Mouse (Mus musculus) testis, adult 2 months (tissue): ENCODE results near the gene Fam189b. TPM values are rescaled to one million over a fixed set of nuclear protein-coding genes. Genes with fewer than 3 reads are reported as not detected.
A peak's percentile ranks its signal among the peaks of the same experiment; 100 is the strongest.

Experiments used
- H3K27ac ChIP-seq: fragments of 200-500 bp; 2 replicates; pipeline ENCODE4 v1.5.1; 2012; ENCODE audit warnings: low read depth, low read length; ENCODE audit not compliant: control insufficient read depth, insufficient read depth
- H3K27me3 ChIP-seq: fragments of 200-500 bp; 2 replicates; pipeline ENCODE4 v1.6.1; 2012; ENCODE audit warnings: mild to moderate bottlenecking, low read length, moderate library complexity; ENCODE audit not compliant: control insufficient read depth, insufficient read depth
- H3K36me3 ChIP-seq: fragments of 200-500 bp; 2 replicates; pipeline ENCODE4 v1.6.1; 2012; ENCODE audit warnings: mild to moderate bottlenecking, low read length; ENCODE audit not compliant: control insufficient read depth, insufficient read depth
- H3K4me1 ChIP-seq: fragments of 200-500 bp; 2 replicates; pipeline ENCODE4 v1.6.1; 2012; ENCODE audit warnings: low read length; ENCODE audit not compliant: control insufficient read depth, insufficient read depth
- H3K4me3 ChIP-seq: fragments of 200-500 bp; 2 replicates; pipeline ENCODE4 v1.5.1; 2012; ENCODE audit warnings: low read depth, mild to moderate bottlenecking, low read length, moderate library complexity, mixed read lengths; ENCODE audit not compliant: control insufficient read depth
- CTCF ChIP-seq: fragments of 200-500 bp; IDR thresholded peaks from 2 replicates; pipeline ENCODE4 v1.5.1; 2012; ENCODE audit warnings: low read depth, mild to moderate bottlenecking, inconsistent platforms, low read length, moderate library complexity; ENCODE audit not compliant: control insufficient read depth, insufficient read depth, insufficient replicate concordance
- POLR2A ChIP-seq: fragments of 200-500 bp; IDR thresholded peaks from 2 replicates; pipeline ENCODE4 v1.6.1; 2012; ENCODE audit warnings: low read depth, mild to moderate bottlenecking, inconsistent platforms, low read length, moderate library complexity; ENCODE audit not compliant: control insufficient read depth
- polyA plus RNA-seq: library from polyadenylated mRNA; depleted of rRNA; stranded (reverse); fragments of >200 nt; gene quantifications from 2 replicates; pipeline ENCODE4 v1.2.3, GENCODE M21; 2012

The Fam189b gene
- polyA plus RNA-seq, 1 experiment, result 5.7 TPM

GRCm38 (mm10) chr3:89227307-89228179 is 44.6 kb downstream of the Fam189b start:
- H3K27me3 ChIP-seq, result no peaks in the 10 kb centered on the region
- H3K36me3 ChIP-seq, result no peaks in the 10 kb centered on the region; the same call in 1 of the 2 replicates
- 0 out of 2 replicates have a peak, but pooled peaks have one; percentile 52 for TF ChIP-seq POLR2A
- TF ChIP-seq CTCF, result no peak
- H3K4me3 ChIP-seq, result peak overlapping the region; percentile 89
- peak overlapping the region; percentile 76 for H3K27ac ChIP-seq
- peaks cover 20% of the 10 kb centered on the region for H3K4me1 ChIP-seq

- TF ChIP-seq POLR2A (peak; percentile 56; the same call in 1 of the 2 replicates), CTCF (peak; percentile 98)
- Histone ChIP-seq H3K4me3 (peak overlapping the region; percentile 89), H3K27ac (peak overlapping the region; percentile 76), H3K36me3 (no peaks in the 10 kb centered on the region), H3K4me1 (peaks cover 20% of the 10 kb centered on the region), H3K27me3 (no peaks in the 10 kb centered on the region)
Observed at GRCm38 (mm10) chr3:89228180-89228549, 45.2 kb downstream of the Fam189b start.

- Histone ChIP-seq H3K27me3 (no peaks in the 10 kb centered on the region), H3K27ac (peak within 1 kb of the TSS; percentile 76), H3K4me1 (peaks cover 20% of the 10 kb centered on the region), H3K4me3 (peak within 1 kb of the TSS; percentile 89), H3K36me3 (no peaks in the 10 kb centered on the region)
- no peak for TF ChIP-seq POLR2A
- TF ChIP-seq CTCF, result no peak
Observed at GRCm38 (mm10) chr3:89228836-89229235, 45.9 kb downstream of the Fam189b start, which contains the start of gene Muc1. TSS of gene Muc1 (plus strand) at chr3:89229057.

GRCm38 (mm10) chr3:89229276-89229675 is 46.3 kb downstream of the Fam189b start:
- H3K27me3 ChIP-seq, result no peaks in the 10 kb centered on the region
- TF ChIP-seq CTCF (no peak), POLR2A (no peak)

GRCm38 (mm10) chr3:89230561-89230960 is 47.6 kb downstream of the Fam189b start:
- no peak for TF ChIP-seq POLR2A
- no peak for TF ChIP-seq CTCF
- Histone ChIP-seq H3K36me3 (no peaks in the 10 kb centered on the region), H3K27me3 (no peaks in the 10 kb centered on the region), H3K4me1 (peaks cover 17% of the 10 kb centered on the region), H3K4me3 (no peak overlapping the region), H3K27ac (no peak overlapping the region)

More at GRCm38 (mm10) chr3:89229276-89229675, 46.3 kb downstream of the Fam189b start:
- H3K27ac ChIP-seq, result no peak overlapping the region
- peak overlapping the region; percentile 89 for H3K4me3 ChIP-seq
- peaks cover 20% of the 10 kb centered on the region for H3K4me1 ChIP-seq
- H3K36me3 ChIP-seq, result no peaks in the 10 kb centered on the region

- no peaks in the 10 kb centered on the region for H3K36me3 ChIP-seq
- no peaks in the 10 kb centered on the region for H3K27me3 ChIP-seq
- H3K4me1 ChIP-seq, result peaks cover 15% of the 10 kb centered on the region
- H3K27ac ChIP-seq, result no peak overlapping the region
- no peak overlapping the region for H3K4me3 ChIP-seq
- TF ChIP-seq CTCF, result no peak
- TF ChIP-seq POLR2A, result no peak
Observed at GRCm38 (mm10) chr3:89231345-89231744, 48.4 kb downstream of the Fam189b start.

- H3K4me3 ChIP-seq, result no peak overlapping the region
- peaks cover 12% of the 10 kb centered on the region for H3K4me1 ChIP-seq
- TF ChIP-seq CTCF (no peak), POLR2A (no peak)
- H3K27ac ChIP-seq, result no peak overlapping the region
- no peaks in the 10 kb centered on the region for H3K27me3 ChIP-seq
- no peaks in the 10 kb centered on the region for H3K36me3 ChIP-seq
Observed at GRCm38 (mm10) chr3:89231772-89232275, 48.9 kb downstream of the Fam189b start.
